Mouse (Mus musculus): ENCODE results near the gene Slc25a34. TPM values are rescaled to one million over a fixed set of nuclear protein-coding genes. Genes with fewer than 3 reads are reported as not detected.

Slc25a34 gene
- polyA plus RNA-seq, 1 experiment = 5.6 TPM

GRCm38 (mm10) chr4:141651944-141652343 lies 28.3 kb upstream of the Slc25a34 start:
- TF ChIP-seq CTCF (IDR thresholded peaks at IDR 0.05; ENCODE audit: control insufficient read depth, insufficient read depth, low read length) (no peak), POLR2A (IDR thresholded peaks at IDR 0.05; ENCODE audit: borderline replicate concordance, control insufficient read depth, low read depth, low read length) (no peak)
- Histone ChIP-seq H3K4me1 (ENCODE audit: control insufficient read depth, insufficient read depth, low read length) (peaks cover 1% of the 10 kb centered on the region; the same call in 1 of the 2 replicates), H3K27ac (ENCODE audit: control insufficient read depth, insufficient read depth, low read depth, low read length, poor library complexity) (no peak overlapping the region), H3K4me3 (replicated peaks; ENCODE audit: control insufficient read depth, low read depth, low read length) (no peak overlapping the region)
- 90% methylated on average over 10 of the region's 10 CpGs for WGBS

- no peaks in the 10 kb centered on the region; the same call in 1 of the 2 replicates for H3K4me1 ChIP-seq (ENCODE audit: control insufficient read depth, insufficient read depth, low read length)
- no peak for TF ChIP-seq POLR2A (IDR thresholded peaks at IDR 0.05; ENCODE audit: borderline replicate concordance, control insufficient read depth, low read depth, low read length)
- TF ChIP-seq CTCF (IDR thresholded peaks at IDR 0.05; ENCODE audit: control insufficient read depth, insufficient read depth, low read length) = no peak
- H3K4me3 ChIP-seq (replicated peaks; ENCODE audit: control insufficient read depth, low read depth, low read length) = no peak overlapping the region
- WGBS = 84% methylated on average over 6 of the region's 6 CpGs
- H3K27ac ChIP-seq (ENCODE audit: control insufficient read depth, insufficient read depth, low read depth, low read length, poor library complexity) = no peak overlapping the region
Measured at GRCm38 (mm10) chr4:141651286-141651685, 27.7 kb upstream of the Slc25a34 start.

DNA sequence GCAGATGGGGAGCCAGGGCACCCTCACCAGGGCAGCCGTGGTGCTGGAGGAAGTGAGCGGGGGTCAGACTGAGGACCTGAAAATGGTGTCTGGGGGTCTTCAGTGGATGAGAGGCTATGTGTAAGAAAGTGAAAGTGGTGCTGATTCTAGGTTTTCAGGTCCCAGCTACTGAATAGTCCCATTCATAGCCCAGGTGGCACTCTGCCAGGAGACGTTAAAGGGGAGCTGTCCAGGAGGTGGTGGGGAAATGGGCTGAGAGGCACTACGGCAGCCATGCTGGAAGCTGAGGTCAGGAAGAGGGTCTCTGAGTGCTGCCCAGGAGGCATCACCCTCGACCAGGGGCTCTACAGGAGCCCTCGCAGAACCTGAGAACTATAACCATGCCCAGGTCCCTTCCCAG lies 25.6 kb upstream of the Slc25a34 start:
- 79% methylated on average over 6 of the region's 6 CpGs for WGBS
- Histone ChIP-seq H3K4me3 (replicated peaks; ENCODE audit: control insufficient read depth, low read depth, low read length) (no peak overlapping the region), H3K4me1 (ENCODE audit: control insufficient read depth, insufficient read depth, low read length) (no peaks in the 10 kb centered on the region), H3K27ac (ENCODE audit: control insufficient read depth, insufficient read depth, low read depth, low read length, poor library complexity) (no peak overlapping the region)
- TF ChIP-seq POLR2A (IDR thresholded peaks at IDR 0.05; ENCODE audit: borderline replicate concordance, control insufficient read depth, low read depth, low read length) (no peak), CTCF (IDR thresholded peaks at IDR 0.05; ENCODE audit: control insufficient read depth, insufficient read depth, low read length) (no peak)

GRCm38 (mm10) chr4:141648262-141648661 lies 24.6 kb upstream of the Slc25a34 start:
- Histone ChIP-seq H3K4me3 (replicated peaks; ENCODE audit: control insufficient read depth, low read depth, low read length) (no peak overlapping the region), H3K27ac (ENCODE audit: control insufficient read depth, insufficient read depth, low read depth, low read length, poor library complexity) (no peak overlapping the region), H3K4me1 (ENCODE audit: control insufficient read depth, insufficient read depth, low read length) (no peaks in the 10 kb centered on the region)
- no peak for TF ChIP-seq CTCF (IDR thresholded peaks at IDR 0.05; ENCODE audit: control insufficient read depth, insufficient read depth, low read length)
- no peak for TF ChIP-seq POLR2A (IDR thresholded peaks at IDR 0.05; ENCODE audit: borderline replicate concordance, control insufficient read depth, low read depth, low read length)
- 81% methylated on average over 5 of the region's 5 CpGs for WGBS

- Histone ChIP-seq H3K4me1 (ENCODE audit: control insufficient read depth, insufficient read depth, low read length) (no peaks in the 10 kb centered on the region), H3K27ac (ENCODE audit: control insufficient read depth, insufficient read depth, low read depth, low read length, poor library complexity) (no peak overlapping the region), H3K4me3 (replicated peaks; ENCODE audit: control insufficient read depth, low read depth, low read length) (no peak overlapping the region)
- WGBS = 88% methylated on average over 3 of the region's 3 CpGs
- no peak for TF ChIP-seq CTCF (IDR thresholded peaks at IDR 0.05; ENCODE audit: control insufficient read depth, insufficient read depth, low read length)
- TF ChIP-seq POLR2A (IDR thresholded peaks at IDR 0.05; ENCODE audit: borderline replicate concordance, control insufficient read depth, low read depth, low read length) = no peak
Measured at GRCm38 (mm10) chr4:141647187-141647586, 23.6 kb upstream of the Slc25a34 start.

DNA sequence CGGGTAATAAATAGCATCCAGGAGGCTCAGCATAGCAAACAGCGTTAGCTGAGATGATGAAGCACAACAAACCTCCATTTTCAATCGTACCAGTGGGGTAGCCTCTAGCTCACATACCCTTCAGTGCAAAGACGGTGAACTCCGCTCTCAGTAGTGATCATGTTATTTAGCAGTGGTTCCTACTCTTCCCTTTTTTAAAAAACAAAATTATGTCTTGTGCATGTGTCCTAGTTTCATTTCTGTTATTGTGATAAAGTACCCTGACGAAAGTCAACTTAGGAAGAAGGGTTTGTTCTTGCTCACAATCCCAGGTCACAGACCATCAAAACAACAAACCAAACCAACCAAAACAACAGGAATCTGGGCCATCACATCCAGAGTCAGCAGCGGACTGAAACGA lies 22.4 kb upstream of the Slc25a34 start:
- no peak overlapping the region for H3K27ac ChIP-seq (ENCODE audit: control insufficient read depth, insufficient read depth, low read depth, low read length, poor library complexity)
- TF ChIP-seq POLR2A (IDR thresholded peaks at IDR 0.05; ENCODE audit: borderline replicate concordance, control insufficient read depth, low read depth, low read length) = no peak
- no peak for TF ChIP-seq CTCF (IDR thresholded peaks at IDR 0.05; ENCODE audit: control insufficient read depth, insufficient read depth, low read length)
- H3K4me1 ChIP-seq (ENCODE audit: control insufficient read depth, insufficient read depth, low read length) = no peaks in the 10 kb centered on the region
- H3K4me3 ChIP-seq (replicated peaks; ENCODE audit: control insufficient read depth, low read depth, low read length) = no peak overlapping the region
- 75% methylated on average over 8 of the region's 8 CpGs for WGBS

GRCm38 (mm10) chr4:141643118-141643855 lies 19.7 kb upstream of the Slc25a34 start:
- H3K27ac ChIP-seq (ENCODE audit: control insufficient read depth, insufficient read depth, low read depth, low read length, poor library complexity) = no peak overlapping the region; the same call in 1 of the 2 replicates
- no peaks in the 10 kb centered on the region for H3K4me1 ChIP-seq (ENCODE audit: control insufficient read depth, insufficient read depth, low read length)
- no peak for TF ChIP-seq POLR2A (IDR thresholded peaks at IDR 0.05; ENCODE audit: borderline replicate concordance, control insufficient read depth, low read depth, low read length)
- no peak for TF ChIP-seq CTCF (IDR thresholded peaks at IDR 0.05; ENCODE audit: control insufficient read depth, insufficient read depth, low read length)
- H3K4me3 ChIP-seq (replicated peaks; ENCODE audit: control insufficient read depth, low read depth, low read length) = no peak overlapping the region
- WGBS = 55% methylated on average over 7 of the region's 7 CpGs

DNA sequence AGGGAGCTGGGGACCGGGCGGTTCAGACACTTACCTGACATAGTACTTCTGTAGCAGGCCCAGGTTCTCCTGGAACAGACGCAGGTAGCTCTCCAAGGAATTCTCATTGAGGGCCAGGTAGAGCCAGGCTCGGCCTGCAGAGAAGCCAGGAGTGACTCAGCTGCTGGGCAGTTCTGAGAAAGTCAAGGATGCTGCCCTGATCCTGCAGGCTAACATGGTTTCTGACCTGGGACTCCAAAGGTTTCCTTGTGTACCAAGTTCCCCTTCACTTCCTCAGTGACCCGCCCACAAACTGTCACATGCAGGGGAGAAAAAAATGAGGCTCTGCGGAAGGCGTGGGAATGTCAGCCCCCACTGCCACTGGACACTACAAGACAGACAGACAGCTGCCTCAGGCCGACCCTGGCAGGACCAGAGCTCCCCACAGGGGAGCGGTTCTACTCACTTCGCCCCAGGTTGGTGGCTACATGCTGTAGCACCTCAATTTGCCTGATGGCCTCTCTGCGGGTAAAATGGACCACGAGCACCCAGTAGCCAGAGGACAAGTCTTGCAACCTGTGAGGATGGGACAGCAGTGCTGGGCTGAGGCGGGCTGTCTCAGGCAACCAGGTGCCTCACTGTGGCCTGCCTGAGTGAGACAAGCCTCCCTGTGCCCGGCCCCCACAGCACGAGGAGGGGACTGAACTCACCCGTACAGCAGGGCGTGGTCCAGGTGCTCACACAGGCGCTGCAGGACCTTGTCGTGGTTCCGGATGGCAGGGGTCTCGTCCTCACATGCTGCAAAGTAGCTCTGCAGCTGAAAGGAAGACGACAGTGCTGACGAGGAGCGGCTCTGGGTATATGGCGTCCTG lies 18.6 kb upstream of the Slc25a34 start:
- no peak overlapping the region for H3K4me3 ChIP-seq (replicated peaks; ENCODE audit: control insufficient read depth, low read depth, low read length)
- H3K27ac ChIP-seq (ENCODE audit: control insufficient read depth, insufficient read depth, low read depth, low read length, poor library complexity) = no peak overlapping the region; the same call in 1 of the 2 replicates
- TF ChIP-seq POLR2A (IDR thresholded peaks at IDR 0.05; ENCODE audit: borderline replicate concordance, control insufficient read depth, low read depth, low read length) = no peak
- TF ChIP-seq CTCF (IDR thresholded peaks at IDR 0.05; ENCODE audit: control insufficient read depth, insufficient read depth, low read length) = no peak
- no peaks in the 10 kb centered on the region for H3K4me1 ChIP-seq (ENCODE audit: control insufficient read depth, insufficient read depth, low read length)
- WGBS = 87% methylated on average over 25 of the region's 25 CpGs

Measured in bone marrow, adult 2 months (tissue).